Mouse (Mus musculus) bone marrow, adult 2 months (tissue): ENCODE data around the gene Map4k4.

ENCODE experiments used
- CTCF ChIP-seq: fragments of 200-500 bp; IDR thresholded peaks from 2 replicates; pipeline ENCODE4 v1.5.1; 2011; ENCODE audit warnings: low read length, control low read depth; ENCODE audit not compliant: control insufficient read depth, insufficient read depth
- POLR2A ChIP-seq: fragments of 200-500 bp; IDR thresholded peaks from 2 replicates; pipeline ENCODE4 v1.6.1; 2011; ENCODE audit warnings: low read depth, mild to moderate bottlenecking, control low read depth, low read length, borderline replicate concordance; ENCODE audit not compliant: control insufficient read depth

GRCm38 (mm10) chr1:40022472-40023135 is 121.9 kb downstream of the Map4k4 start:
- TF ChIP-seq POLR2A (no peak), CTCF (no peak)
